Comparison of ENCODE assay signal across 9 mouse cellular contexts in genomic region chr4:56643999-56644962, GRCm38 (mm10).
DNase-seq lines count a peak whose midpoint lies in the region; ATAC-seq and TF ChIP-seq lines count a peak whose summit lies in the region.
"Had no signal": no experiment of that assay in that cellular context is flagged by ENCODE, and none has a peak within 500 bp of the region (broad histone marks: within the 10 kb centered on the region; RNA-seq: fewer than 3 reads in every experiment).

No protein-coding gene starts in this region.

- TF ChIP-seq CTCF in stomach, postnatal 0 days (IDR thresholded peaks at IDR 0.05; ENCODE audit: low read depth) = no peak

- peaks cover 18% of the 10 kb centered on the region for H3K4me1 ChIP-seq in heart, embryonic 10.5 days
- H3K4me1 ChIP-seq in stomach, postnatal 0 days (replicated peaks; ENCODE audit: control insufficient read depth, insufficient read depth) = no peaks in the 10 kb centered on the region
- H3K4me1 ChIP-seq: liver, embryonic 15.5 days had no signal

- H3K4me3 ChIP-seq in heart, embryonic 10.5 days = peak overlapping the region; percentile 20; the same call in 1 of the 2 replicates
- H3K4me3 ChIP-seq in stomach, postnatal 0 days (ENCODE audit: low read depth, low read length) = no peak overlapping the region
- H3K4me3 ChIP-seq: liver, embryonic 15.5 days had no signal

- no peaks in the 10 kb centered on the region for H3K9me3 ChIP-seq in heart, embryonic 10.5 days
- no peaks in the 10 kb centered on the region for H3K9me3 ChIP-seq in stomach, postnatal 0 days (ENCODE audit: control insufficient read depth, low read length)
- H3K9me3 ChIP-seq: liver, embryonic 15.5 days had no signal

- no peak overlapping the region for H3K27ac ChIP-seq in heart, embryonic 10.5 days
- H3K27ac ChIP-seq in stomach, postnatal 0 days (replicated peaks) = 0 out of 2 replicates have a peak overlapping the region, but pooled peaks have one; percentile 41
- H3K27ac ChIP-seq: liver, embryonic 15.5 days had no signal

- H3K9ac ChIP-seq in stomach, postnatal 0 days (ENCODE audit: low read length) = no peak overlapping the region
- H3K9ac ChIP-seq: liver, embryonic 15.5 days had no signal

- peak; percentile 60; the same call in 1 of the 2 replicates for ATAC-seq in stomach, postnatal 0 days (ENCODE audit: low FRiP score, low TSS enrichment)
- no peak for ATAC-seq in megakaryocyte, adult 5-6 weeks (ENCODE audit: poor library complexity, severe bottlenecking)

- H3K27me3 ChIP-seq in heart, embryonic 10.5 days (ENCODE audit: insufficient read depth, poor library complexity, severe bottlenecking) = no peaks in the 10 kb centered on the region
- no peaks in the 10 kb centered on the region for H3K27me3 ChIP-seq in stomach, postnatal 0 days (ENCODE audit: control insufficient read depth, insufficient read depth, low read length)
- H3K27me3 ChIP-seq: liver, embryonic 15.5 days had no signal

- 0 out of 2 replicates have a peak overlapping the region, but pooled peaks have one; percentile 15 for H3K4me2 ChIP-seq in stomach, postnatal 0 days (replicated peaks; ENCODE audit: low read depth)
- H3K4me2 ChIP-seq: liver, embryonic 15.5 days had no signal

- WGBS in heart, embryonic 10.5 days = 42% methylated on average over 20 of the region's 20 CpGs
- 27% methylated on average over 20 of the region's 20 CpGs for WGBS in stomach, postnatal 0 days

- H3K36me3 ChIP-seq in heart, embryonic 10.5 days = no peaks in the 10 kb centered on the region
- no peaks in the 10 kb centered on the region for H3K36me3 ChIP-seq in stomach, postnatal 0 days (ENCODE audit: control insufficient read depth, insufficient read depth, low read length)
- H3K36me3 ChIP-seq: liver, embryonic 15.5 days had no signal

- peak; percentile 21 for DNase-seq in adrenal gland, adult 2 months
- DNase-seq in adrenal gland, adult 18-20 months (ENCODE audit: low spot score in 2 of 2) = no peak
- peak; percentile 53 for DNase-seq in embryo, embryonic 11.5 days (ENCODE audit: low read depth, low spot score)
- peak; percentile 80 for DNase-seq in heart, embryonic 10.5 days (ENCODE audit: low spot score)
- DNase-seq in kidney, postnatal 14 days = peak; percentile 27
- DNase-seq in lung, postnatal 36 days = peak; percentile 65
- peak; percentile 22 for DNase-seq in stomach, postnatal 0 days (ENCODE audit: low spot score)

- no peak for TF ChIP-seq EP300 in stomach, postnatal 0 days (optimal IDR thresholded peaks at IDR 0.05)

Comparison
In these comparisons a context has a peak if more than half of its experiments do, and no peak if none do; other contexts are left out.
1. DNase-seq: peak in adrenal gland, adult 2 months (single experiment), embryo, embryonic 11.5 days (single experiment), heart, embryonic 10.5 days (single experiment), kidney, postnatal 14 days (single experiment), lung, postnatal 36 days (single experiment) and stomach, postnatal 0 days (single experiment); none in adrenal gland, adult 18-20 months (0 of 2).